Mouse (Mus musculus): ENCODE data around the gene Dvl3. TPM values are rescaled to one million over a fixed set of nuclear protein-coding genes. Genes with fewer than 3 reads are reported as not detected.

The Dvl3 gene
- polyA plus RNA-seq, 1 experiment, result 26.8 TPM

DNA sequence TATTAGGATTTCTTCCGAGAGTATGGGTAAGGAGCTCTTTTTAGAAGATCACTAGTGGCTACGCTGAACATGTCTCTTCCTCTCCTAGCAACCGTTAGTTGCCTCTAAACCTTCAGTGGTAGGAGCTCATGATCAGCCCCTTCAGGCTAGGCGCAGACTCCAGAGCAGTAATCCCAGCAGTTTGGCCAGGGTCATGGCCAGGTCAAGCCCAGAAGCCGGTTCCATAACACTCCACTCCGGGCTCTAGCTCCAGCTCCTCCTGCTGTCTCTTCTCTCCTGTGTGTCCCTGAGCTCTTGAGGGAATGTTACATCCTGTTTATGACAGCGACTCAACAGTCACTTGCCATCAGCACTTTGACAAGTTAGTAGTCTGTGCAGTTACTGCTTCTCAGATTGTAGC is 40.6 kb downstream of the Dvl3 start:
- Histone ChIP-seq H3K27ac (ENCODE audit: insufficient read depth, low read depth, low read length) (no peak overlapping the region), H3K4me1 (ENCODE audit: control insufficient read depth, insufficient read depth, low read length) (no peaks in the 10 kb centered on the region), H3K4me3 (ENCODE audit: insufficient read depth, low read length) (no peak overlapping the region)
- TF ChIP-seq POLR2A (IDR thresholded peaks at IDR 0.05; ENCODE audit: borderline replicate concordance, low read depth, low read length), result no peak
- no peak for TF ChIP-seq CTCF (IDR thresholded peaks at IDR 0.05; ENCODE audit: low read depth, low read length)

DNA sequence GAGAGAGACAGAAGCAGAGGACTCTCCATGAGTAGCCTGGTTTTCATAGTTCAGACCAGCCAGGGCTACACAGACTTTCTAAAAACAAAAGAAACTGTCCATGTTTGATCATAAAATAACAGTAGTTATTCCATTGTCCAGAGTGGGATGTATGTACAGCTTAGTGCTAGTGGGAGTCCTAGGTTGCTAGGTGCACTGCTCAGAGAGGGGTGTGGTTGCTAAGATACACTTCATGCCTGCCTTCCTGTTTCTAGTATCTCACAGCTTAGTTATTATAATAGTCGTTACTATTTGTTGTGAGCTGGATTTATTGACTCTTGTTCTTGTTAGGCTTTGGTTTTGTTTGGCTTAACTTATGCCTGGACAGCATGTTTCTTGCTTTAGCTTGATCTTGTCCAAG is 48.3 kb downstream of the Dvl3 start:
- TF ChIP-seq CTCF (IDR thresholded peaks at IDR 0.05; ENCODE audit: low read depth, low read length) (no peak), POLR2A (IDR thresholded peaks at IDR 0.05; ENCODE audit: borderline replicate concordance, low read depth, low read length) (no peak)
- Histone ChIP-seq H3K4me1 (ENCODE audit: control insufficient read depth, insufficient read depth, low read length) (no peaks in the 10 kb centered on the region), H3K27ac (ENCODE audit: insufficient read depth, low read depth, low read length) (no peak overlapping the region), H3K4me3 (ENCODE audit: insufficient read depth, low read length) (no peak overlapping the region)

Other genes with a start within 250 kb of the Dvl3 start
- 44.4 and 47.9 TPM in 2 replicates for gene Parl, start 214.6 kb upstream of the Dvl3 start, polyA plus RNA-seq (2012; ENCODE audit: insufficient read depth, insufficient read length, missing spikeins)
- 0.47 TPM in 1 of 2 replicates, not detected in the other for gene Cyp2ab1, start 191.6 kb upstream of the Dvl3 start, polyA plus RNA-seq (2012; ENCODE audit: insufficient read depth, insufficient read length, missing spikeins)
- gene Abcc5, start 90.6 kb upstream of the Dvl3 start, polyA plus RNA-seq (2012; ENCODE audit: insufficient read depth, insufficient read length, missing spikeins), result 132 and 133 TPM in 2 replicates
- gene Eif2b5, start 18.2 kb upstream of the Dvl3 start, polyA plus RNA-seq (2012; ENCODE audit: insufficient read depth, insufficient read length, missing spikeins), result 23.9 and 25.9 TPM in 2 replicates
- 348 and 391 TPM in 2 replicates for gene Ap2m1, start 18.5 kb downstream of the Dvl3 start, polyA plus RNA-seq (2012; ENCODE audit: insufficient read depth, insufficient read length, missing spikeins)
- gene Abcf3, start 31.6 kb downstream of the Dvl3 start, polyA plus RNA-seq (2012; ENCODE audit: insufficient read depth, insufficient read length, missing spikeins), result 53.5 and 74.8 TPM in 2 replicates
- not detected in 2 replicates for gene Vwa5b2, start 72.5 kb downstream of the Dvl3 start, polyA plus RNA-seq (2012; ENCODE audit: insufficient read depth, insufficient read length, missing spikeins)
- 7.0 and 9.8 TPM in 2 replicates for gene Eef1akmt4, start 94.6 kb downstream of the Dvl3 start, polyA plus RNA-seq (2012; ENCODE audit: insufficient read depth, insufficient read length, missing spikeins)
- not detected in 2 replicates for gene Gm49333, start 94.6 kb downstream of the Dvl3 start, polyA plus RNA-seq (2012; ENCODE audit: insufficient read depth, insufficient read length, missing spikeins)
- gene Alg3, start 94.8 kb downstream of the Dvl3 start, polyA plus RNA-seq (2012; ENCODE audit: insufficient read depth, insufficient read length, missing spikeins), result 10.9 and 13.1 TPM in 2 replicates
- 2.5 and 2.7 TPM in 2 replicates for gene Camk2n2, start 104.3 kb downstream of the Dvl3 start, polyA plus RNA-seq (2012; ENCODE audit: insufficient read depth, insufficient read length, missing spikeins)
- gene Ece2, start 112.8 kb downstream of the Dvl3 start, polyA plus RNA-seq (2012; ENCODE audit: insufficient read depth, insufficient read length, missing spikeins), result not detected in 2 replicates
- gene Psmd2, start 134.7 kb downstream of the Dvl3 start, polyA plus RNA-seq (2012; ENCODE audit: insufficient read depth, insufficient read length, missing spikeins), result 147 and 191 TPM in 2 replicates
- 101 and 119 TPM in 2 replicates for gene Eif4g1, start 151.3 kb downstream of the Dvl3 start, polyA plus RNA-seq (2012; ENCODE audit: insufficient read depth, insufficient read length, missing spikeins)
- gene Fam131a, start 176.3 kb downstream of the Dvl3 start, polyA plus RNA-seq (2012; ENCODE audit: insufficient read depth, insufficient read length, missing spikeins), result 6.2 and 7.6 TPM in 2 replicates
- gene Polr2h, start 200.7 kb downstream of the Dvl3 start, polyA plus RNA-seq (2012; ENCODE audit: insufficient read depth, insufficient read length, missing spikeins), result 10.1 and 17.5 TPM in 2 replicates
- gene Clcn2, start 200.8 kb downstream of the Dvl3 start, polyA plus RNA-seq (2012; ENCODE audit: insufficient read depth, insufficient read length, missing spikeins), result 1.0 and 1.6 TPM in 2 replicates
- not detected in 2 replicates for gene Chrd, start 216.1 kb downstream of the Dvl3 start, polyA plus RNA-seq (2012; ENCODE audit: insufficient read depth, insufficient read length, missing spikeins)
- gene Thpo, start 217.5 kb downstream of the Dvl3 start, polyA plus RNA-seq (2012; ENCODE audit: insufficient read depth, insufficient read length, missing spikeins), result not detected in 2 replicates

All from bone marrow macrophage, adult 2 months (primary cell).